Mouse (Mus musculus): ENCODE measurements around the gene Coq3. TPM values are rescaled to one million over a fixed set of nuclear protein-coding genes. Genes with fewer than 3 reads are reported as not detected.
A peak's percentile ranks its signal among the peaks of the same experiment; 100 is the strongest.

The Coq3 gene
- polyA plus RNA-seq, 1 experiment from 2014 or later, result 13.3 TPM

DNA sequence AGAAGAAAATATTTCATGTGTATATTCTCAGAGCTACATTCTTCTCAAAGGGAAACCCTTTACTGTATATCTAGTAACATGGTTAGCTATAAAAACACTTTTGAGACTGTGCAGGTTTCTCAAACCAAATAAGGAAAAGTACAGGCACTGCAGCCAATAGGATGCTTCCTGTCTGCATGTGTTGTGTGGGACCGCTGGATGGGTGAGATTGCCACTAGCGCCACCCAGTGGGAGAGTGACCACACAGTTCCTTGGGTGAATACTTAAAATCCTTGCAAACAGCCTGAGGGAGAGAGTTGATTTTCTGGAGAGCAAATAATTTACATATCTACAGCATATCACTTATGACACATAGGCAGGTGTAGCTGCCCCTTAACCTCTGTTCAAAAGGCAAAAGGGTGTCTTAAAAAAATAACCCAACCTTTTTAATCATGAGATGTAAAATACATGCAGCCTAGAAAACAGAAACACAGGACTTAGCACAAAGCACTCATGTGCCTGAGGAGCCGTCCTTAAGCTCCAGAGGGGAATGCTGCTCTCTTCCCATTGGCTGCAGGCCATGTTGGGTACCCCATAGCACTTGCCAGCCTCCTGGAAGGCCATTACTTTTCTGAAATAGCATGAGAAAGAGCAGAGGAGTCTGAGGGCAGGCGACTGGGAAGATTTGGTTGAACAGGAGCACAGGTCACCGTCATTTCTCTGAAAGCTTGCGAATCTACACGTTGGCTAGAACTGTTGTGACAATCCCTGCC lies 78.3 kb downstream of the Coq3 start:
- no peaks in the 10 kb centered on the region for H3K9me3 ChIP-seq (ENCODE audit: control insufficient read depth, low read length)
- ATAC-seq (ENCODE audit: low FRiP score), result peak; percentile 81
- no peak overlapping the region for H3K9ac ChIP-seq (ENCODE audit: low read length)
- H3K36me3 ChIP-seq (ENCODE audit: control insufficient read depth, insufficient read depth, low read length), result no peaks in the 10 kb centered on the region
- peak; percentile 89 for DNase-seq (ENCODE audit: low spot score, missing footprints)
- no peaks in the 10 kb centered on the region for H3K27me3 ChIP-seq (ENCODE audit: control insufficient read depth, insufficient read depth, low read length)
- no peaks in the 10 kb centered on the region for H3K4me1 ChIP-seq (ENCODE audit: control insufficient read depth, insufficient read depth, low read length)
- no peak overlapping the region for H3K27ac ChIP-seq (ENCODE audit: low read depth, low read length)
- 60% methylated on average over 7 of the region's 7 CpGs for WGBS
- H3K4me2 ChIP-seq, result no peak overlapping the region
- no peak overlapping the region for H3K4me3 ChIP-seq (ENCODE audit: low read depth, low read length)

Other genes with a start within 250 kb of the Coq3 start
- 0.15 and 0.25 TPM in 2 replicates for gene Prdm13, start 193.7 kb upstream of the Coq3 start, polyA plus RNA-seq (2014; fragmentation: Nextera tagmentation; extraction: Ambion mirVana)
- gene Ccnc, start 152.0 kb upstream of the Coq3 start, polyA plus RNA-seq (2014; fragmentation: Nextera tagmentation; extraction: Ambion mirVana), result 89.6 and 102 TPM in 2 replicates
- 13.4 and 16.6 TPM in 2 replicates for gene Usp45, start 112.5 kb upstream of the Coq3 start, polyA plus RNA-seq (2014; fragmentation: Nextera tagmentation; extraction: Ambion mirVana)
- gene Tstd3, start 112.5 kb upstream of the Coq3 start, polyA plus RNA-seq (2014; fragmentation: Nextera tagmentation; extraction: Ambion mirVana), result 32.3 and 35.9 TPM in 2 replicates
- 181 and 215 TPM in 2 replicates for gene Pnisr, start 32.1 kb upstream of the Coq3 start, polyA plus RNA-seq (2014; fragmentation: Nextera tagmentation; extraction: Ambion mirVana)
- 20.9 and 21.4 TPM in 2 replicates for gene Faxc, start 51.7 kb downstream of the Coq3 start, polyA plus RNA-seq (2014; fragmentation: Nextera tagmentation; extraction: Ambion mirVana)

Measured in midbrain, embryonic 11.5 days (tissue).